Mouse (Mus musculus) hindlimb bud, embryonic 11.5 days (tissue): ENCODE measurements at regions not wholly inside any gene's neighbourhood (a gene's known extent, or its start where the extent isn't known, plus 50 kb on each side); places are given as distances from the start of the nearest gene placed in this dataset.
"Not testable (repeated sequence)": the region's sequence is repeated elsewhere in the genome, so short reads cannot be mapped to it uniquely, and the experiment has no call there.

Source experiments
- DNase-seq: peaks from one replicate; pipeline ENCODE4 v3.0.0-alpha.2; 2012; ENCODE audit warnings: low read depth, low spot score; ENCODE audit errors: extremely low spot score

DNA sequence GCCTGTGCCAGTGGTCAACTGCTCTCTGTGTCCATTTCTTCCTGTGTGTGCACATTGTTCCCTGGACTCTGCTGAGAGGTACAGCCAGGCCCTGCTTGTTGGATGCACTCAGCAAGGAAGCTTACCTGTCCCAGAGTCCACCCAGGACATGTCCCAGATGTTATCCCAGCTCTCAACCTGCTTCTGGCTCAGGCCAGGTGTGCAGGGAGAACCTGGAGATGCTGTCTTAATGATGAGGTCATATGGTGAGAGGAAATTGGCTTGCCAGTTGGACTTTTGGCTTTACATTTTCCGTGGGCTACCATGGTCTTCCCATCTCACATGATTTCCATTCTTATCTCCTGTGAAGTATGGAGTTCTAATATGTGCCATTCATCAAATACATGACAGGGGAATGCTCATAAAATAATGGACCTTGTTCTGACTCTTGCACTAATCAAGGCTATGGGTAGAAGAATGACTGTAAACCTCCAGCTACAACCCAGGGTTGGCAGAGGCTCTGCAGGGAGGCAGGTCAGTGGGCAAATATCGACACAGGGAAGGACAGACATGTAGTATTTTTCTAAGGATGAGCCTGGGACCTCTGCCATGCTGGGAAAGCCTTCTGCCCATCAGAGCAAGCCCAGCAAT lies 289.9 kb upstream of the 3110018I06Rik start:
- DNase-seq = no peak

DNA sequence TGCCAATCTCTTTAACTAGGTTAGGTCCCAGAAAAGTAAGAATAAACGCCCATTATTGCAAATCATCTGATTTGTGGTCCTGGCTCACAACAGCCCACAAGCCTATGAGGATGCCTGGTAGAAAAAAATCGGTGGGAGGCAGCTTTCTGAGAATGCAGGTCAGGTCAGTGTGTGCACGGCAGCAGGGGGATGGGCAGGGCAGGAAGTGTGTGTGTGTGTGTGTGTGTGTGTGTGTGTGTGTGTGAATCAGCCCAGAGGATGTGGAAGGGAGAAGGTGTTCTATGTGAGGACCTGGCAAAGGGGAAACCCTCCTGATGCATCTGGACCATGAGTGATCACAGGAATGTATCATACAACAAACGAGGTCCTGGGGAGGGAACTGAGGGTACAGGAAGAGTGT lies 287.5 kb upstream of the 3110018I06Rik start:
- no peak for DNase-seq

DNA sequence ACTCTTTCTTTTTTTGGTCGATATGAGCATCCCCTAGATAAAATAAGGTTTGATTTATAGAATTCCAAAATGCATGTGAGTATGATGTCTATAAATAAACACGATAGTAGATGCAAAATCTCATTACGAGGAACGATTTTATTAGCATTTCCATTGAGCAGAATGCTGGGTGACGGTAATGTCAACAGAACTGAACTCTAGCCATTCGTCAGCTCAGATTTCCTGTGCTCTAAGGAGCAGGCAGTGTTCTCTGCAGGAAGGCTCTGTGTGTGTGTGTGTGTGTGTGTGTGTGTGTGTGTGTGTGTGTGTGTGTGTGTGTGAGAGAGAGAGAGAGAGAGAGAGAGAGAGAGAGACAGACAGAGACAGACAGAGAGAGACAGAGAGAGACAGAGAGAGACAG lies 279.6 kb upstream of the 3110018I06Rik start:
- DNase-seq = not testable (repeated sequence)

DNA sequence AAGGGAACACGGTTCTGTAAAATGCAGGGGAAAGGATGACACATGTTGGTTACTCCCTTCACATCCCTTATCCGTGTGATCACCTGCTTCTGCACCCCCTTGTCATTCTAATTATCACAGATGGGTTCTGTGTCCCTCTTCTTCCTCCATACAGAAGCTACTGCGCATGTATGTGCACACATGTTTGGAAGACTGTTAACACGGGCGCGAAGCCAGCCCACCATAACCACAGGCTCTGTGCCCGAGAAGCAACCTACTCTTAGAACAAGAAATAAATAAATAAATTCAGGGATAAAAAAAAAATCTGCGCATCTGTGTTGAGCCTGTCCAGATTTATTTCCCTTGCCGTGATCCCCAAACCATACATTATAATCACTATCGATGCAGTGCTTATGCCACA lies 275.6 kb upstream of the 3110018I06Rik start:
- no peak for DNase-seq

DNA sequence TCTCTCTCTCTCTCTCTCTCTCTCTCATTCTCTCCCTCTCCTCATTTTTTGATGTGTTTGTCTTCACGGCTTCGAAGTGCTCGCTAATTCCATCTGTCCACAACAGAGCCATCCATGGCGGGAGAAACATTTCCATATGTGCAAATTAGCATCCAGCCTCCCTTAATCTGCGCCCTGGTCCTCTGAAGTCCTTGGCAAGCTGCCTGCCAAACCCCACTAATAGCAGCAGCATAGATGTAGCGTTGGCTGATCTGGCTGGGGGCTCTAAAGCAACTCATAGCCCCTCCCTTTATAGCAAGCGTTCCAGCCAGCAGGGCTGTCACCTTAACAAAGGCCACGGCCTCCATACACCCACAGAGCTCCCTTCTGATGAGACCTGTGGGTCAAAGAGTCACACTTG lies 272.3 kb upstream of the 3110018I06Rik start:
- DNase-seq = no peak

DNA sequence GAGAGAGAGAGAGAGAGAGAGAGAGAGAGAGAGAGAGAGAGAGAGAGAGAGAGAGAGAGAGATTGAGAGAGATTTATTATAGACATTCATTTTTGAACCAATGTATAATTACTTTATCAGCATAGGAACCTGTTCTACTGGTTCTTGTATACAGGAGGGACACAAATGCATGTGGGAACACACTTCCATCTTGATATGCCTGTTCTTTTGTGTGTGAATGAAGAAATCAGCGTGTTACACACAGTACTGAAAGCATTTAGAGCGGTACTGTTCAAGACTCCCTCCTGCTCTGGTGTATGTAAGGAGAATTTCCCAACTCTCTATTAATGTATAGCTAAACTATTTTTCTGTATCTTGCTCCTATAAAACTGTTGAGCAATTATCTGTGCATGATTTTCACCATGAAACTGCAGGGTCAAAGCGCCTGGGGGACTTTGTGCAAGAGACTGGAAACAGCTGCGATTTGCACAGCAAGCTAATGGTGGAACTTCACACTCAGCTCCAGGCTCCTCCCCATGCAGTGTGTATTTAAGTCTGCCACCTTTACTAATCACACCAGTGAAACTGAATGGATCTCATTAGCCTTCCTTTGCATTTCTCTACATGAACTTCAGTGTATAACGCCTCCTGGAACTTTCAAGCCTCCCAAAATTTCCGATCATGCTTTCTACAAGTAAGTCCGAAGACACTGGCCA lies 267.0 kb upstream of the 3110018I06Rik start:
- DNase-seq = no peak

DNA sequence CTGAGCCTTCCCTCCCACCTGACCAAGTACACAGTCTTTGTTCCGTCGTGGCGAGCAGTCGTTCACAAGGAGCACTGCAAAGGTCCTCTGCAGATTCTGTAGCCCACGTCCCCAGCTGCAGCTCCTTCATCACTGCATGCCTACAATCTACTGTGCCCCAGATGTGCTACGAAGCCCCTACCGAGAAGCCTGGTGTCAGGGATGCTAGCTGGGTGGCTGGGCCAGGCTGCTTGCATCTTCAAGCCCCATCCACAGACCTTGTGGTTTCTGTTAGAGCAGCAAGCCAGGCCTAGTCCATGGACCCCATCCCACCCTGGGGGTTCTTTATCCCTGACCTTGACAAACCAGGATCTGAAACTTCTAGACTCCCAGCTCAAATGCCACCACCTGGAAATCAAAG lies 266.3 kb upstream of the 3110018I06Rik start:
- no peak for DNase-seq

DNA sequence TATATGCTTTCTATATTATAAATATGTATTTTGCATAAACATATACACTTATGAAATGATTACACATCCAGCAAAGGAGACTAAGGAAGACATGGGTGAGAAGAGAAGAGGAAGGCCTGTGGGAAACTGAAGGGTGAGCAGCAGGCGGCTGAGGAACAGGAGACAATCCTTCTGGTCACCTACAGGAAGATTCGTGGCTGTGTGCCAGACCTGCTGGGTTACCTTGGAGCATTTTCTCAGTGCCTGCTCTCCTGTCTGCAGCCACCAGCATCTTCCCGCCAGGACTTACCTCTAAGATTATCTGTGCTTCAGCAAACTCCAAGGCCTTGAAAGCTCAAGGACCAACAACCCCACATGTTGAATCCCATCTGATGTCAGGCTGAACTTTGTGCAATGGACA lies 258.3 kb upstream of the 3110018I06Rik start:
- no peak for DNase-seq

DNA sequence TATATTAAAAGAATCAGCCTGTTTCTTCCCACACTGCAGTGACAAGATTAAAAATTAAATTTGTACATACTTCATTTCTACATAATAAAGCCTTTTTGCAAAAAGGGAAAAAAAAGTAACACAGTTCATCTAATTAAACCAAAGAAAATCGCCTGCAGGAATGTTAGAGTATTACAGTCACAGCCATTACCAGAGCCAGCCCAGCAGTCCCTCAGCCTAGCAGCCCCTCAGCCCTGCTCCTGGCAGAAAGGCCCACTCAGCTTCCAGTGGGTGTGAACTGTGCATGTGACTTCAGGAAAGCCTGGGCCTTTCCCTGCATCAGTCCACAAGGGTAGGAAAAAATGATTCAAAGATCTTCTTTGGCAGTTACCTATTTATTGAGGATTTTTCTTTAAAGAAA lies 256.8 kb upstream of the 3110018I06Rik start:
- no peak for DNase-seq

DNA sequence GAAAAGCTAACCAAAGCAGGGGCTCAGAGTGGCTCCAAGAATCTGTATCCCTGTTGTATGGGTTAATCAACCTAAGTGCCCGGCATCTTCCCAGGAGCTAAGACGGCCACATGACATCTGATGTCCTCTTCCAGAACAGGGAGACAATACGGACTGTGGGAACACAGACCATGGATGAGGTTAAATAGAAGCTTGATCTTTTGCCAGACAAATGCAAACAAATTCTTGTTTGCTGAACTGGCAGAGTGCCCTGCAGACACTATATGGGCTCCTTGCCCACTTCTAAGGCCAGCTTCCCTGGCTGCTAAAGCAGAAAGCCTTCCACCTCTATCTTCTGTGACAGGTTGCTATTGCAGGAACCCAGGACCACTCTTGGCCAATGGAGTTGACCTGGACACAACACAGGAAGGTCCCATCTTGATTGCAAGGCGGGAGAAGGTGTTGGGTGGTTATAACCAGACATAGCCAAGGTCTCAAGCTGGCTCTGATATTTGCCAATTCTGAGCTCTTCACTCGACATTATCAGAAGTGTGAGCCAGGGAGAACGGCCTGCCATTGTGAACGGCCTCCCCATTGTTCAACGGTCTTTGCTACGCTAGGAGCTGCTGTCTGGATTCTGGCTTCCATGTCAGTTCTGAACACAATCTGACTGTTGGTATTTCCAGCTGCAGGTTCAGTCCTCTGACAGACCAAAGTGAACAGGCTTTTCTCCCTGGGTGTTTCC lies 237.5 kb upstream of the 3110018I06Rik start:
- DNase-seq = no peak

DNA sequence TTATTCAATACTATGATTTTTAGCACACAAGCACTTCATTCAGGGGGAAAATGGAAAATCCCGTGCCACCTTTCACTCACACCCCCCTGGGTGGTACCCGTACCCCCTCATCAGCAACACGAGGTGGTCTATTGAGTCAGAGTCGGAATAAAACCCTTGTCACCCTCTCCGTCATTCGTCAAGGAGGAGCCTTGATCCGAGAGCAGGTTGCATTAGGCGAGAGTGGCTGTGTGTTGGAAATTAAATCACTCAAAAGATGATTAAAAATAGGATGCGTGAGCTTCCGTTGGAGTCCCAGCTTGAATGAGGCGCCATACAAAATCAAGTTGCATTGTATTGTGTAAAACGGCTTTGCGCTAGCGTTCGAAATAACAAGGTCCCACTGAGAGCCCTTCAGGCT lies 236.5 kb upstream of the 3110018I06Rik start:
- DNase-seq = no peak

DNA sequence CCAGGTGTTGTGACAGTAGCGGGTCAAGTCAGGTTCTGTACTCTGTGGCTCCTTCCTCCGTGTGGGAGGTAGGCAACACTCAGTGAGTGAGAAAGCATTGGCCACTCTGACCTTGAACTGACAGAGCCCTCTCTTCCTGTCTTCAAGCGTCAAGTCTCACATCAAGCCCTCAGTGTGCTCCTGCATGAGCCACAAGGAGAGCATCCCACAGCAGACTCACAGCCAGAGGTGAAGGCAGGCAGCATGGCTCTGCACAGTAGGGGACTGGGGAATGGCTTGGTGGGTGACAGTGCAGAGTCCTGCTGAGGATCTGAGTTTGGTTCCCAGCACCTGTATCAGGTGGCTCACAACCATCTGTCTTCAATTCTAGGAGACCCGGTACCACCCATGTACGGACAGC lies 226.4 kb upstream of the 3110018I06Rik start:
- no peak for DNase-seq

DNA sequence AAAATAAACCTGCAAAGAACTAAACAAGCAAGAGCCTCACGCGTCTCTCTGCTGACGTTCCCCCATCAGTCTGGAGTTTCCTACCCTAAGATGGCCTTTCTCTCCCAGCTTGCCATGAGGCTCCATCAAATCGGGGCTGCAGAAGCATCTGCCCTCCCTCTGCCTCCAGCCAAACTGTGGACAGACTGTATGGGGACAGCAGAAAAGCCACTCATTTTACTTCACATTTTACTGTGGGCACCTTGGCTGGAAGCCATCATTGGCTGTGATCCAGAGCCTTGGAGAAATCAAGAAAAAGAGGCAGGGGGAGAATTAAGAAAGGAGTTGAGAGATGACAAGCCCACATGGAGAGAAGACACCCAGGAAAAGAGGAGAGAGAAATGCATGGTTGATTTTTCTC lies 225.9 kb upstream of the 3110018I06Rik start:
- no peak for DNase-seq

DNA sequence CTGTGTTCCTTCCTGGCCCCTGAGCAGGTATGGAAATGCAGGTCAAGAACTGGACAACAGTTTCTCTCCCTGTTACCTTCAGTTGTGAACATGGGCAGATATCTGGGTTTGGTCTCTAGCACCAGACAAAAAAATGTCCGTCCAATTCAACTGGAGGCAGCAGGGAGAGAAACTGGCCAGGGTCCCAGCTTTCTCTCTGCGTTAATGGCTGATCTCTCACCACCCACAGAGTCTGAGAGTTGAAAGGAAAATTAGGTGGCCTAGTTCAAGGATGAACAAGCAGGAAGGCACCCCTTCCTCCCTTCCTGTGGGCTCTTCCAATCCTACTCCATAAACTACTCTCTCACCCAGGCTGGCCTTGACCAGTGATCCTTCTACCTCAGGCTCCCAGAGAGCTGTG lies 221.7 kb upstream of the 3110018I06Rik start:
- DNase-seq = no peak

DNA sequence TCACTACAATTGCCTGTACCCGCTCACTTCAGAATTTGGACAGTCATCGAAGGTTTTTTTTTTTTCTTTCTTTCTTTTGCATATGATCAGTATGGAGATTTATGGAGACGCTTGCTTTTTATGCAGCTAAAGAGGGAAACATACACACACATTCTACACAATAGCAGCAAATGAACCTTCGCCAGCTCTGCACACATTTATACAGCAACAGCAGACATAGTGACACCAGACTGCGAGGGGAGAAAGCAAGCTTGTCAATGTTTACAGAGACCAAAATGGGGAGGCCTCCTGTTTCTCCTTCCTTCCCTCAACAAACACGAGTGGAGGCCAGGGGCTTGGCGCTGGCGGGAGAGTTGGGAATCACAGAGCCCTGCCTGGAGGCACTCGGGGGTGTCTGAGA lies 202.8 kb upstream of the 3110018I06Rik start:
- no peak for DNase-seq

DNA sequence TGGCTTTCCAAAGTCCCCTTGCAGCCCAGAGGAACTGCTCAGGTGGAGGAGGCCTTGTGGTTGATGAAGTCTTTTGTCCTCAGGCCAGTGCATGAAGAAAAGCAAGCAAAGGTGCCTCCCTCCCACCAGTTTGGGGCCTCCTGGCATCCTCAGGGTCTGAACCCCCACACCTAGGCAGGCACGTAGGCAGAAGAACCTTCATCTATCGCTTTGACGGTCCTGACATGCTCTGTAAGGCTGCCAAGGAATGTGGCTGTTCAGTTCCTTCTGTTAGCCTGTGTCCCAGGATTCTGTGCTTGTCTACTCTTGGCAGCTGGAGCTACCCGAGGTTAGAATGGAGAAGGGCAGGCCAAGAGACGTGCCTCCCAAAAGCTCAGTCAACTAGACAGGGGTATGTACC lies 197.1 kb upstream of the 3110018I06Rik start:
- DNase-seq = no peak

DNA sequence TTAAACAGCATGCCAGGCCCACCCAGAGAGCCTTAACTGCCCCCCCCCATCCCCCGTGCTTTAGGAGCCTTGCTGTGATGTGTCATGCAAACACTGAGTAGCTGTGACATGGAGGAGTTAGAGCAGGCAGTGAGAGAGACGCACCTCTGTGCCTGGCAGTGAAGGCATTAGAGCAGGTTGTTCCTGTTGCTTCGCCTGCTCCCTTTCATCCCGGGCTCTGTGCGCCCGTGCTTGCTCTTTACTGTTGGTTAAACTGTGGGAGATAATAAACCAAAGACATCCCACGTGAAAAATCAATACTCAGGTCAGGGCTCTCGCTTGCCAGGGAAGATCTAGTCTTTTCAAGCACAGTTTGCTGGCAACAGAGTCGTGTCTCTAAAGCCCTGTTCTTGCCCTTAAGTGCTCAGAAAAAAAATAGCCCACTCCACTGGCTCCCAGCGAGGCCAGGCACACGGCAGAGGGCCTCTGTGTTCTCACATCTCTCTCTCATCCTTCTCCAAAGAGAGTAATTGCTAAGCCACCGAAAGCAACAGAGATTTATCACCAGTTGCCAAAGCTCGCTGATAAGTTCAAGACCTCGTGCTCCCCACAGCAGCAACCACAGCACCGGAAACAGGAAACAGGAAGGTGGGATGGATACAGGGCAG lies 181.2 kb upstream of the 3110018I06Rik start:
- DNase-seq = no peak

DNA sequence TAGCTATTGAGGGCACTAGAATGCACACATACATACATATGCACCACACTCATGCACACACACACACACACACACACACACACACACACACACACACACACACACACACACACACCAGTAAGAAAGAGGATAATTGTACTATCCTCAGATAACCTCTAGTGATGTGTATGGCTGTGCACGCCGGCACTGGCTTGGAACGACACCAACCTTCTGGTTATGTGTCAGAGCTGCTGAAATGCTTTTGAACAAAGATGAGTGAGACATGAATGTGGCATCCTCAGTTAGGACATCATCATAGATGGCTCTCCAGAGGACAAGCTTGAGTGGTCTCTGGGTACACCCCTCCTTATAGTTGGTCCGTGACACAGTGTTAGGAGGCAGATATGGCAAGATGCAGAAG lies 173.0 kb upstream of the 3110018I06Rik start:
- no peak for DNase-seq

DNA sequence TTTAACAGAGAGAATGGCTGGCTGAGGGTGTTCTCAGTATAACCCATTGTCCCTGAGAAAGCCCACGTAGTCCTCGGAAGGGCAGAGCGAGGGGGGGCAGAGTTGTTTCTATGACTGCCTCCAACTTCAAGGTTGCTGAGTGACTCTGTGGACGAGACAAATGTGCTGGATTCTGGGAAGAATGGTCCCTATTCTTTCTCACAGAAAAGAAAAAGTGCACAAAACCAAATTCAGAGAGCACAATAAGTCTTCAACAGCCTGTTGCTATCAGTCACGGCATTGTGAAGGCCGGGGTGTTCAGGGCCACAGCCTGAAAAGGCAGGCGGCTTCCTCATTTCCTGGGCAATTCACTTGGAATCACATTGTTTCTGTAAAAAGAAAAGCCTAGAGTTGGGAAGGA lies 165.6 kb upstream of the 3110018I06Rik start:
- DNase-seq = no peak

DNA sequence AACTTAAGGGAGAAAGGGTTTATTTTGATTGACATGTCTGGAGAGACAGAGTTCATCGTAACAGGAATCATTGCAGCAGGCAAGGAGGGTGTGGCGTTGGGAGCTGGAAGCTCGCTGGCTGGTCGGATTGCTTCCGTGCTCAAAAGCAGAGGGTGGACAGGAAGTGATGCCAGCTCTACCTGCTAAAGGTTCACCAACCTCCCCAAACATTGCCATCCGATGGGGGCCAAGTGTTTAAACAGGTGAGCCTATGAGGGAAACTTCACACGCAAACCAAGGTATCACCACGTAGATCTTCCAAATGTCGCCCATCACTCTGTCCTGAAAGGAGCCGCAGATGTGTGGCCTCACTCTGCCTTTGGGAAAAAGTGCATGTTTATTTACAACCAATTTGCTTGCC lies 162.3 kb upstream of the 3110018I06Rik start:
- no peak for DNase-seq

DNA sequence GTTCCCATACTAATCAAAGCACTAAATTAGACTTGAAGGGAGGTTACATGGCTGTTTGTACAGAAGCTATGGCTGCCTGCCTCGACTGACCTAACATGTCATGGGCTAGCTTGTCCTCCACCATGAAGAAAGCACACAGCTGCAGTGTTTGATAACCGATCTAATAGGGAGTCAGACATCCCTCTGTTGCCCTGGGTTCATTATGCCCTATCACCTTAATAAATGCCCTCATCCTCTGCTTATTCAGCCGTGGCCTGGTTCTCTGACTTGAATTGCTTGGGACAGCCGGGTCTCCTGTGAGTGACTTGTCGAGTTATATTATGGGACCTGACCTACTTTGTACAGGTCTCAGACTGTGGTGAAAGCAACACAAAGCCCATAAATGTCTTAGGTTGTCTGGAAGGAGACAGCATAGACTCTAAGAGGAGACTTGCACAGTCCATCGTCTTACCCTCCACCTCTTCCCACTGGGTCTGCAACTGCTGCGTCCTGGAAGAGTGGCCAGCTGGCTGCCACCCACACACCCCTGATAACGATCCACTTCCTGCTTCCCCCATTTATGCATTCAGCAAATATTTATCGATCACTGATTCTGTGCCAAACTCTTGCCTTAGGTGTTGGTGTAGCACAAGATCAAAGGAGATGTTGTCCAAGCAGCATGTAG lies 161.2 kb upstream of the 3110018I06Rik start:
- DNase-seq = no peak
